Mouse (Mus musculus) cerebellum, postnatal 10 days (tissue): ENCODE data around the gene Sema4d.

Source experiments
- DNase-seq, 2 experiments: peaks; one replicate each; pipeline ENCODE4 v3.0.0; 2021; ENCODE audit warnings: mixed read lengths in 2 of 2

Sema4d gene

GRCm38 (mm10) chr13:51777738-51778274, 15.7 kb downstream of the Sema4d start:
- DNase-seq, result peak; percentile 18 to 31

GRCm38 (mm10) chr13:51777048-51777737, 16.4 kb downstream of the Sema4d start:
- DNase-seq, result peak; percentile 93 to 95

DNA sequence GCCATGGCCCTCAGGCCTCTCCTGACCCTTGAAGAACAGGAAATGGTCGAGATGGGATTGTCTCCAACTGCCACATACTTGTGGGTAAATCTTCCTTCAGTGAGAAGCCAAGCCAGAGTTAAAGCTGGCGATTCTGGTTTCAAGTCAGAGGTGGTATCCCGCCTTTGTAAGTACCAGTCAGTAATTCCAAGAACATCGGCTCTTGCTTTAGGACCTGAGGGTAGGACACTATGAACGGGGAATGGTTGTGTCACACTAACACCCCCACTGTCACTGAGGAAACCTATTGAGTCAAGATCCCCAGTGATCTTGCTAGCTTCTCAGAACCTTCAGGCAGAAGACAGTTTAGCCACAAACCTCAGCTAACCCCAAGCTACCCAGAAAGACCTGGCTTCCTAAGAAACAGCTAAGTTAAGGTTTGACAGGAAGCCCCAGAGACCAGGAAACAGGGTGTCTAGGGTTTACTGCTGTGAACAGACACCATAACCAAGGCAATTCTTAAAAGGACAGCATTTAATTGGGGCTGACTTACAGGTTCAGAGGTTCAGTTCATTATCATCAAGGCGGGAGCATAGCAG, 17.3 kb downstream of the Sema4d start:
- no peak for DNase-seq

DNA sequence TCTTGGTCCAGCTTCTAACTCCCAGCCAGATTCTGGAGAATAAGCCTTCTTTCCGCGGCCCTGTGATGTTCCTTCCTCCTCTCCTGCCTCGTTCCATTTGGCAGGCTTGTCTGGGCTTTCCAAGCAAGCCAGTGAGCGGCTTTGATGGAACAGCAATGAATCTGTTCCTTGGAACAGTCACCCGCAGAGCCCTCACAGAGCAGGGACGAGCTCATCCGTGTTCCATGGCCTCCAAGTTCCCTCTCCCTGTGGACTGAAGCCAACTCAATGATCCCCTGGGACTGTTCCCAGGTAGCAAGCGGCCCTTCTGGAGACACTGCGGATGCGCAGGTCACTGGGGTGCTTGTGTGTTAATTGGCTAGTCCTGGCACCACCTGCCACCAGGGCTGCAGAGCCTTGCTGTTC, 21.7 kb downstream of the Sema4d start:
- DNase-seq, result peak; percentile 68 to 77

- no peak for DNase-seq
Observed at GRCm38 (mm10) chr13:51770647-51771427, 22.7 kb downstream of the Sema4d start.

DNA sequence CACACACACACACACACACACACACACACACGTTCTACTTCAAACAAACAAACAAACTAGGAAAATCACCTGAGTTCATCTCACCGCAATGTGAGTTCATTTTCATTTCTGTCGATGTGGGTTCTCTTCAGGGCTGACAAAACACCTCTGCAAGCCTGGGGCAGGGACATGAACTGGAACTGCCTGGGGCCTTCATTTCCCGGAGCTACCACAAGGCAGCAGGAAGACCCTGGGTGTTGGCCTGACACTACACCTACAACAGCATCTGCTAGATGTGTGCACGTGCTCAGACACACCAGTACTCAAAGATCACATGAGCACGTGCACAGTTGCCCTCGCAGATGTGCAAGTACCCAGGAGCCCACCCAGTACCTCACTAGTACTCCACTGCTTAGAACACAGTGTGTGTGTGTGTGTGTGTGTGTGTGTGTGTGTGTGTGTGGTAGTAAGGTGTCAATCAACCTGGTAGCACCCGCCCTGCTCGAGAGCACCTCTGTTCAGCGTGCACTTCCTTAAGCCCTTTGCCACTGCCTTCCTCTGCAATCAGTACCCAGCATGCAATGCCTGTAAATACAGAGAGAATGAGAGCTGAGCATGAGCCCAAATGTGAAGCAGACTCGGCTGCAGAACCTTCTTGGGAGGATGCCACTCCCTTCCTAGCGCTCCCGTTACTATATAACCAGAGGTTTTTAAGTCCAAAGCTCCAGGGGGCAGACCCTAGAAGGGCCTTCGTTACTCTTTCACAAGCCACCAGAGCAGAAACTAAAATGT, 25.4 kb downstream of the Sema4d start:
- no peak for DNase-seq

GRCm38 (mm10) chr13:51767513-51767912, 26.0 kb downstream of the Sema4d start:
- DNase-seq, result no peak

DNA sequence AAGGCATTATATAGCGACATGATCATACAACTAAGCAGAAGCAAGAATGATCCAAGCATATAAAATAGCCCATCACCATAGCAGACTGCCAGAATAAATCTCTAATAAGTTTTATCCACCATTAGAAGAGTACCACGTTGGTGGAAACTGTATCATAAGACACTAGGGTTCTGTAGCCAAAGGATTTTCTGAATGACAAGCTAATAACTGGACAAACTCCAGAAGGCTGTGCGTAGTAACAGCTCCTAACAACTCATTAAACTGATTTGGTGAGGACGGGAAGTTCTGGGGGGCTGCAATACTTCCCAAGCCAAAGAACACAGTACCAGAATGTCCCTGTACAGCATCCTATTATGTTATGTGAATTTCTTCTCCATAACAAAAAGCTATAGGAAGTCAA, 26.8 kb downstream of the Sema4d start:
- no peak for DNase-seq

DNA sequence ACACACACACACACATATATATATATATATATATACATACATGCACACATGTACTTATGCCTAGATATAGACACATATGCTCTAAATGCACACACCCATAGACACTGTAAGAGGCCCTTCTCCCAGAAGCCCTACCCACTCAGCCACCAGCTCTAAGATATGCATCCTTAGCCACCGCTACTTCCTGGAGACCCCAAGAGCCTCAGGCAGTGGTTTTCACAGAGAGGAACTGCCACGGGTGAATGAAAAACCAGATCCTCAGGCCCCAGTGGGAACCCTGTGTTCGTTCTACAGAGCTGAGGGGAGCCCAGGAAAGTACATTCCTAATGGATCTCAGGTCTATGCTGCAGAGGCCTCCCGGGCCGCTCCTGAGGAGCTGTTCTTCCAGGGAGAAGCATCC, 28.2 kb downstream of the Sema4d start:
- DNase-seq, result no peak

DNA sequence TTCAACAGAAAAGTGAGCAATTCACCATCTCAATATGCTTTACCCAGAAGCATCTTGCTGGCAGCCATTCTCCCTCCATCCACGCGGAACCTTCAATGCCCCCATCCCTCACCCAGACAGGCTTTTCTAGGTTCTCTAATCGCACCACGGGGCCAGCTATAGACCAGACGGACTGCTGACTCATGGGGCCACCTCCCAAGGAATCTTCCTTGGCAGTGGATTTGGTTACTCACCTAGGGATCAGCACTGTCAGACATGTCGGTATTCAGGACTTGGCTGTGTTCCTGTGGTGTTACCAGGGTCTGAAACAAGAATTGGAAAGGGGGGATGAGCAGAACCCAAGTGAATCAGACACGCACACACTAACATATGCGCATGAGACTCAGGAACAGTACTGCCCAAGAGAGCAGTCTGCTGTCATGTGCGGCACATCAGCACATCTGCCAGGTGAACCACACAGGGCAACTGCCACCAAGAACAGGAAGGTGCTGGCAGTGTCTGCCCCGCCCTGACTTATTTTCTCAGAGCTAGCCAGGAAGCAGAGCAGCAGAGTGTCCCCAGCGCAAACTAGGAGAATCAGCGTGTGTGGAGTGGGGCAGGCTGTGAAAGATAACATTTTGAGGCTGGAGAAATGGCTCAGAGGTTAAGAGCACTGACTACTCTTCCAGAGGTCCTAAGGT, 30.4 kb downstream of the Sema4d start:
- no peak for DNase-seq

GRCm38 (mm10) chr13:51761186-51761813, 32.2 kb downstream of the Sema4d start:
- DNase-seq, result peak; percentile 39 to 48

GRCm38 (mm10) chr13:51759256-51759987, 34.1 kb downstream of the Sema4d start:
- no peak for DNase-seq

DNA sequence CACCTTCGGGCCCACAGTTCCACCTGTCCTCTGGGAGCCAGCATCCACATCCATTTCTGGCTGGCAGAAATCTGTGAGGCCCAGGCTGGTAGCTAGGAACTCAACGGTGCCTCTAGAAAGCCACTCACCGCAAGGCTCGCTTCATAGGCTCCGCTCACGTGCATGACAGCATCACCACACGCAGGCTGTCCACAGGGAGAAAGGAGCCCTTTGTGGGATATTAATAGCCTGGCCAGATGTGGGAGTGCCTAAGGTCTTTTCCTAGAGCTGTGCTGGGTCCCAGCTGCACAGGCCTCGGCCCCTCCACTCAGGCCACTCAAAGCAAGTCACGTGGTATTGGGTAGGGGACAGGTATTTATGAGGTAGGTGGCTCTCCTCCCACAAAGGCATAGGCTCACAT, 35.1 kb downstream of the Sema4d start:
- DNase-seq, result no peak

DNA sequence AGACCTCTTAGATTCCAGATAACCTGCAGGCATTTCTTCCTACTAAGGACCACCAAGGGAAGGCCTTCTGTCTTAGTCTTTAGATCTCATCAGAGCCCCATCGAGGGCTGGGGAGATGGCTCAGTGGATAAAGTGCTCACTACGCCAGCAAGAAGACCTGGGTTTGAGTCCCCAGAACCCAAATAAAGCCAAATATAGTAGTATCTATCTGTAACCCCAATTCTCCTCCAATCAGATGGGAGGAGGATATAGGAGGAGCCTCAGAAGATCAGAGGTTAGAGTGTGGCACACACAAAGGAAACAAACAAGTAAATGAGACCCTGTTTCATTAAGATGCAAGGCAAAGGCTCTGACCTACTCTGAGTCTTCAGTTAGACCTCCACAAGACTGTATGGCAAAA, 36.4 kb downstream of the Sema4d start:
- no peak for DNase-seq

DNA sequence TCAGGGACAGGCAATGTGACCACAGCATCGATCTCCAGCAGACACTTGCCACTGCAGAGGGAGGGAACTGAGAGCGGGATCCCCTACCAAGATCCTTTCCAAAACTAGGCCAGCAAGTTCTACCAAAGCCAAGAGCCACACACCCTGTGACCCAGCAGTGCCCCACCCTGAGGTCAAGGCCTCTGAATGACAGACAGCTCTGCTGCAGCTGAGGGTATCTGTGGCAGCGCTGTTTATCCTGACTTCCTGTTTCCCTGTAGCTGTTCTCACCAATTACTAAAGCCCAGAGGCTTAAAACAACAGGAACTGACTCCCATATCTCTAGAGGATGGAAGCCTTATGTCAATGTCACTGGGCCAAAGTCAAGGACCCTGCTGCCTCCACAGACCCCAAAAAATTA, 37.0 kb downstream of the Sema4d start:
- no peak for DNase-seq

GRCm38 (mm10) chr13:51756019-51756418, 37.5 kb downstream of the Sema4d start:
- no peak for DNase-seq

GRCm38 (mm10) chr13:51755584-51755983, 38.0 kb downstream of the Sema4d start:
- no peak for DNase-seq

DNA sequence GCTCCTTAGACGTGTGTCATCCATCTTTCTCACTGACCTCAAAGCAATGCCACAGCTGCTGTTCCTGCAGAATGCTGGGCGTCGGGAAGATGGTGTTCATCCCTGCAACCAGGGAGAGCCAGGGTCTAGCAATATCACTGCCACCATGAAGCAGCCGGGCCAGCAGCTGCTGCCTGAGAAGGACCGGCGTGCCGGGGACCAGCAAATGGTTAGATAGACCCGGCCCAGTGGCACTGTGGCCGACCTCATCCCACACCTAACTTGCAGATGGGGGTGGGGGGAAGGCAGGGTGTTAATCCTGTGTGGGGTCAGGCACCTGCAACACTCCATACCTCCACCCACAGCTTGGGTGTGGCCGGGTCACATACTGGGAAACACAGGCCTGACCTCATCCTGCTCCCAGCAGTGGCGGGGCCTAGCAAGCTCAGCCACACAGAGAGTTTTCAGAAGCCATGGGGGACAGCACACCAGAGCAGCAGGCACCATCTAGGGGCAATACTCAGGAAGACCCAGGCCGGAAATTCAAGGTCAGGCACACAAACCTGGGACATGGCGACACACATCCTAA, 38.9 kb downstream of the Sema4d start:
- no peak for DNase-seq

GRCm38 (mm10) chr13:51753802-51754444, 39.6 kb downstream of the Sema4d start:
- DNase-seq, result no peak

- peak in 1 of 2 experiments; percentile 45 for DNase-seq
Observed at GRCm38 (mm10) chr13:51753168-51753465, 40.4 kb downstream of the Sema4d start.
